Mouse (Mus musculus) embryonic fibroblast, embryonic 13.5 days (primary cell): ENCODE results near the gene Lix1l.

Source experiments
- CTCF ChIP-seq: IDR thresholded peaks from 2 replicates; pipeline ENCODE4 v1.5.1; 2011; ENCODE audit warnings: mild to moderate bottlenecking, control low read depth, low read length, moderate library complexity, borderline replicate concordance; ENCODE audit not compliant: insufficient read depth
- POLR2A ChIP-seq: IDR thresholded peaks from 2 replicates; pipeline ENCODE4 v1.6.1; 2011; ENCODE audit warnings: low read depth, mild to moderate bottlenecking, control low read depth, low read length, moderate library complexity

- TF ChIP-seq CTCF = no peak
- no peak for TF ChIP-seq POLR2A
Observed at GRCm38 (mm10) chr3:96576005-96576658, 24.8 kb upstream of the Lix1l start.
